Mouse (Mus musculus): ENCODE measurements around the gene Wdr66. TPM values are rescaled to one million over a fixed set of nuclear protein-coding genes. Genes with fewer than 3 reads are reported as not detected.

Gene Wdr66
- polyA plus RNA-seq, 1 experiment from 2014 or later, result 1.7 TPM

GRCm38 (mm10) chr5:123326751-123327148 is 74.8 kb downstream of the Wdr66 start:
- Histone ChIP-seq H3K4me2 (replicated peaks; ENCODE audit: low read depth, low read length) (no peak overlapping the region), H3K9ac (replicated peaks; ENCODE audit: low read length) (no peak overlapping the region), H3K4me1 (ENCODE audit: insufficient read depth, low read length) (peaks cover 30% of the 10 kb centered on the region), H3K4me3 (ENCODE audit: low read length) (no peak overlapping the region), H3K9me3 (ENCODE audit: low read length) (no peaks in the 10 kb centered on the region), H3K36me3 (ENCODE audit: insufficient read depth, low read length) (no peaks in the 10 kb centered on the region), H3K27ac (ENCODE audit: low read length) (peak overlapping the region; percentile 68), H3K27me3 (ENCODE audit: insufficient read depth, low read length) (no peaks in the 10 kb centered on the region)
- 52% methylated on average over 9 of the region's 9 CpGs for WGBS
- peak; percentile 33 for ATAC-seq (ENCODE audit: low FRiP score, low TSS enrichment)

GRCm38 (mm10) chr5:123327686-123328085 is 75.8 kb downstream of the Wdr66 start:
- ATAC-seq (ENCODE audit: low FRiP score, low TSS enrichment), result no peak
- H3K9ac ChIP-seq (replicated peaks; ENCODE audit: low read length), result no peak overlapping the region
- peaks cover 30% of the 10 kb centered on the region for H3K4me1 ChIP-seq (ENCODE audit: insufficient read depth, low read length)
- WGBS, result 76% methylated on average over 8 of the region's 8 CpGs
- no peaks in the 10 kb centered on the region for H3K9me3 ChIP-seq (ENCODE audit: low read length)
- no peak overlapping the region for H3K27ac ChIP-seq (ENCODE audit: low read length)
- H3K27me3 ChIP-seq (ENCODE audit: insufficient read depth, low read length), result no peaks in the 10 kb centered on the region
- no peak overlapping the region for H3K4me2 ChIP-seq (replicated peaks; ENCODE audit: low read depth, low read length)
- H3K36me3 ChIP-seq (ENCODE audit: insufficient read depth, low read length), result no peaks in the 10 kb centered on the region
- no peak overlapping the region for H3K4me3 ChIP-seq (ENCODE audit: low read length)

- H3K4me2 ChIP-seq (replicated peaks; ENCODE audit: low read depth, low read length), result no peak overlapping the region
- H3K9ac ChIP-seq (replicated peaks; ENCODE audit: low read length), result no peak overlapping the region
- no peak overlapping the region for H3K27ac ChIP-seq (ENCODE audit: low read length)
- ATAC-seq (ENCODE audit: low FRiP score, low TSS enrichment), result no peak
- no peaks in the 10 kb centered on the region for H3K4me1 ChIP-seq (ENCODE audit: insufficient read depth, low read length)
- 80% methylated on average over 6 of the region's 6 CpGs for WGBS
- H3K4me3 ChIP-seq (ENCODE audit: low read length), result no peak overlapping the region
- H3K27me3 ChIP-seq (ENCODE audit: insufficient read depth, low read length), result no peaks in the 10 kb centered on the region
- no peaks in the 10 kb centered on the region for H3K36me3 ChIP-seq (ENCODE audit: insufficient read depth, low read length)
- H3K9me3 ChIP-seq (ENCODE audit: low read length), result no peaks in the 10 kb centered on the region
These were observed 81.7 kb downstream of the Wdr66 start for GRCm38 (mm10) chr5:123333566-123333965.

GRCm38 (mm10) chr5:123336205-123336961 is 84.5 kb downstream of the Wdr66 start:
- H3K9ac ChIP-seq (replicated peaks; ENCODE audit: low read length), result no peak overlapping the region
- no peak for ATAC-seq (ENCODE audit: low FRiP score, low TSS enrichment)

GRCm38 (mm10) chr5:123338463-123338862 is 86.6 kb downstream of the Wdr66 start:
- no peak overlapping the region for H3K4me3 ChIP-seq (ENCODE audit: low read length)
- no peaks in the 10 kb centered on the region for H3K27me3 ChIP-seq (ENCODE audit: insufficient read depth, low read length)
- no peak for ATAC-seq (ENCODE audit: low FRiP score, low TSS enrichment)
- no peak overlapping the region for H3K9ac ChIP-seq (replicated peaks; ENCODE audit: low read length)
- H3K4me2 ChIP-seq (replicated peaks; ENCODE audit: low read depth, low read length), result no peak overlapping the region
- peaks cover 4% of the 10 kb centered on the region for H3K4me1 ChIP-seq (ENCODE audit: insufficient read depth, low read length)
- 75% methylated on average over 3 of the region's 3 CpGs for WGBS
- no peaks in the 10 kb centered on the region for H3K36me3 ChIP-seq (ENCODE audit: insufficient read depth, low read length)
- no peak overlapping the region for H3K27ac ChIP-seq (ENCODE audit: low read length)
- H3K9me3 ChIP-seq (ENCODE audit: low read length), result no peaks in the 10 kb centered on the region

More at GRCm38 (mm10) chr5:123336205-123336961, 84.5 kb downstream of the Wdr66 start:
- no peaks in the 10 kb centered on the region for H3K4me1 ChIP-seq (ENCODE audit: insufficient read depth, low read length)
- no peaks in the 10 kb centered on the region for H3K36me3 ChIP-seq (ENCODE audit: insufficient read depth, low read length)
- WGBS, result 83% methylated on average over 4 of the region's 4 CpGs
- no peaks in the 10 kb centered on the region for H3K27me3 ChIP-seq (ENCODE audit: insufficient read depth, low read length)
- H3K4me2 ChIP-seq (replicated peaks; ENCODE audit: low read depth, low read length), result no peak overlapping the region
- no peaks in the 10 kb centered on the region for H3K9me3 ChIP-seq (ENCODE audit: low read length)
- no peak overlapping the region for H3K27ac ChIP-seq (ENCODE audit: low read length)
- no peak overlapping the region for H3K4me3 ChIP-seq (ENCODE audit: low read length)

GRCm38 (mm10) chr5:123343707-123344627 is 92.1 kb downstream of the Wdr66 start, which contains the start of gene Bcl7a:
Gene Bcl7a, plus strand, starts transcription at chr5:123343834.
- Histone ChIP-seq H3K27ac (ENCODE audit: low read length) (peak within 1 kb of the TSS; percentile 99), H3K4me2 (replicated peaks; ENCODE audit: low read depth, low read length) (peak within 1 kb of the TSS; percentile 89), H3K36me3 (ENCODE audit: insufficient read depth, low read length) (no peaks in the 10 kb centered on the region), H3K9ac (replicated peaks; ENCODE audit: low read length) (peak within 1 kb of the TSS; percentile 97), H3K9me3 (ENCODE audit: low read length) (no peaks in the 10 kb centered on the region), H3K4me3 (ENCODE audit: low read length) (peak within 1 kb of the TSS; percentile 95), H3K4me1 (ENCODE audit: insufficient read depth, low read length) (peaks cover 32% of the 10 kb centered on the region), H3K27me3 (ENCODE audit: insufficient read depth, low read length) (no peaks in the 10 kb centered on the region)
- ATAC-seq (ENCODE audit: low FRiP score, low TSS enrichment), result peak; percentile 82
- under 1% methylated on average over 69 of the region's 69 CpGs for WGBS

GRCm38 (mm10) chr5:123344628-123344962 is 92.7 kb downstream of the Wdr66 start:
- peak; percentile 32; the same call in 1 of the 2 replicates for ATAC-seq (ENCODE audit: low FRiP score, low TSS enrichment)
- Histone ChIP-seq H3K4me3 (ENCODE audit: low read length) (peak overlapping the region; percentile 95), H3K27ac (ENCODE audit: low read length) (peak overlapping the region; percentile 99), H3K27me3 (ENCODE audit: insufficient read depth, low read length) (no peaks in the 10 kb centered on the region), H3K36me3 (ENCODE audit: insufficient read depth, low read length) (no peaks in the 10 kb centered on the region), H3K9ac (replicated peaks; ENCODE audit: low read length) (peak overlapping the region; percentile 97), H3K4me1 (ENCODE audit: insufficient read depth, low read length) (peaks cover 32% of the 10 kb centered on the region), H3K9me3 (ENCODE audit: low read length) (no peaks in the 10 kb centered on the region), H3K4me2 (replicated peaks; ENCODE audit: low read depth, low read length) (peak overlapping the region; percentile 89)
- under 1% methylated on average over 51 of the region's 51 CpGs for WGBS

GRCm38 (mm10) chr5:123344963-123345852 is 93.3 kb downstream of the Wdr66 start:
- Histone ChIP-seq H3K9ac (replicated peaks; ENCODE audit: low read length) (peak overlapping the region; percentile 97), H3K27ac (ENCODE audit: low read length) (peak overlapping the region; percentile 99), H3K27me3 (ENCODE audit: insufficient read depth, low read length) (no peaks in the 10 kb centered on the region), H3K9me3 (ENCODE audit: low read length) (no peaks in the 10 kb centered on the region), H3K4me3 (ENCODE audit: low read length) (peak overlapping the region; percentile 95), H3K36me3 (ENCODE audit: insufficient read depth, low read length) (no peaks in the 10 kb centered on the region), H3K4me1 (ENCODE audit: insufficient read depth, low read length) (peaks cover 34% of the 10 kb centered on the region), H3K4me2 (replicated peaks; ENCODE audit: low read depth, low read length) (peak overlapping the region; percentile 89)
- ATAC-seq (ENCODE audit: low FRiP score, low TSS enrichment), result peak; percentile 37
- under 1% methylated on average over 78 of the region's 87 CpGs for WGBS
